Comparison of ENCODE assay signal across 9 mouse cellular contexts in the genomic region with DNA sequence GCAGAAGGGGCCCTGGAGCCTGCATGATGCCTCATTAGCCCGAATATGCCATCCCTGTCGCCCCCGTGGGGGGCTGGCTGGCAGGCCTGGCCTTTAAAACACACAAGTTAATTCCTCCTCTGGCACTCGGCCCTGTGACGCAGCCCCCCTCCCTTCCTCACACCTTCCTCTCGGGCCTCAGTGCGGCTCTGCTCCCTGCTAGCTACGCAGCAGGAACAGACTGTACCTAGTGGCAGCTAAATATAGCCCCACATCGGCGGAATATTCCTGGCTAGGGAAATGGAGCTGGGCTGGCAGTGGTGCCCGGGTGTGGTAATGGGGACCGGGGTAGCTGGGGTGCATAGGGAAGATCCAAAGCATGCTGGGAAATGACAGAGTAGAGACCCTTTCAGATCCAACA.
A peak's percentile ranks its signal among the peaks of the same experiment; 100 is the strongest.
DNase-seq lines count a peak whose midpoint lies in the region; ATAC-seq and TF ChIP-seq lines count a peak whose summit lies in the region.
"Had no signal": no experiment of that assay in that cellular context is flagged by ENCODE, and none has a peak within 500 bp of the region (broad histone marks: within the 10 kb centered on the region; RNA-seq: fewer than 3 reads in every experiment).

No protein-coding gene starts in this region.

- no peak overlapping the region for H3K9ac ChIP-seq in midbrain, embryonic 11.5 days (ENCODE audit: low read length)
- H3K9ac ChIP-seq in intestine, postnatal 0 days (ENCODE audit: low read depth, low read length): no peak overlapping the region

- peaks cover 2% of the 10 kb centered on the region; the same call in 1 of the 2 replicates for H3K4me1 ChIP-seq in midbrain, embryonic 11.5 days (ENCODE audit: control insufficient read depth, insufficient read depth, low read length)
- H3K4me1 ChIP-seq in intestine, postnatal 0 days (replicated peaks; ENCODE audit: control insufficient read depth, insufficient read depth, low read length): no peaks in the 10 kb centered on the region

- no peak for TF ChIP-seq CTCF in intestine, postnatal 0 days (IDR thresholded peaks at IDR 0.05; ENCODE audit: low read depth)

- no peak overlapping the region for H3K27ac ChIP-seq in midbrain, embryonic 11.5 days (ENCODE audit: low read depth, low read length)
- no peak overlapping the region for H3K27ac ChIP-seq in intestine, postnatal 0 days (ENCODE audit: low read depth, low read length)

- ATAC-seq in midbrain, embryonic 11.5 days (ENCODE audit: low FRiP score): no peak
- ATAC-seq in intestine, postnatal 0 days: no peak
- ATAC-seq: hindbrain, embryonic 16.5 days had no signal

- H3K4me3 ChIP-seq in midbrain, embryonic 11.5 days (ENCODE audit: low read depth, low read length): no peak overlapping the region
- H3K4me3 ChIP-seq in intestine, postnatal 0 days (ENCODE audit: low read depth, low read length): no peak overlapping the region

- 59% methylated on average over 12 of the region's 12 CpGs for WGBS in midbrain, embryonic 11.5 days
- 26% methylated on average over 12 of the region's 12 CpGs for WGBS in intestine, postnatal 0 days

- no peak overlapping the region for H3K4me2 ChIP-seq in midbrain, embryonic 11.5 days
- no peak overlapping the region for H3K4me2 ChIP-seq in intestine, postnatal 0 days (replicated peaks; ENCODE audit: low read depth)

- no peaks in the 10 kb centered on the region for H3K9me3 ChIP-seq in midbrain, embryonic 11.5 days (ENCODE audit: control insufficient read depth, low read length)
- H3K9me3 ChIP-seq in intestine, postnatal 0 days (ENCODE audit: control insufficient read depth): no peaks in the 10 kb centered on the region

- DNase-seq in adrenal gland, postnatal 10 days: peak; percentile 16
- no peak for DNase-seq in adrenal gland, adult 2 months
- DNase-seq in brain, adult 2 months (ENCODE audit: low read depth, low spot score): peak; percentile 89
- peak; percentile 70 for DNase-seq in gastrocnemius, postnatal 25 days
- DNase-seq in layer of hippocampus, adult 9-11 months: peak; percentile 61
- DNase-seq in kidney, postnatal 4 days: no peak
- DNase-seq in midbrain, embryonic 11.5 days (ENCODE audit: low spot score, missing footprints): no peak

- H3K27me3 ChIP-seq in midbrain, embryonic 11.5 days (ENCODE audit: control insufficient read depth, insufficient read depth, low read length): no peaks in the 10 kb centered on the region
- no peaks in the 10 kb centered on the region for H3K27me3 ChIP-seq in intestine, postnatal 0 days (replicated peaks; ENCODE audit: control insufficient read depth, insufficient read depth, low read length)

- no peaks in the 10 kb centered on the region for H3K36me3 ChIP-seq in midbrain, embryonic 11.5 days (ENCODE audit: control insufficient read depth, insufficient read depth, low read length)
- no peaks in the 10 kb centered on the region for H3K36me3 ChIP-seq in intestine, postnatal 0 days (ENCODE audit: control insufficient read depth, insufficient read depth)

Comparison
In these comparisons a context has a peak if more than half of its experiments do, and no peak if none do; other contexts are left out.
1. DNase-seq: peak in adrenal gland, postnatal 10 days (single experiment), brain, adult 2 months (single experiment), gastrocnemius, postnatal 25 days (single experiment) and layer of hippocampus, adult 9-11 months (single experiment); none in adrenal gland, adult 2 months (single experiment), kidney, postnatal 4 days (0 of 2) and midbrain, embryonic 11.5 days (single experiment).